In the genomic region with DNA sequence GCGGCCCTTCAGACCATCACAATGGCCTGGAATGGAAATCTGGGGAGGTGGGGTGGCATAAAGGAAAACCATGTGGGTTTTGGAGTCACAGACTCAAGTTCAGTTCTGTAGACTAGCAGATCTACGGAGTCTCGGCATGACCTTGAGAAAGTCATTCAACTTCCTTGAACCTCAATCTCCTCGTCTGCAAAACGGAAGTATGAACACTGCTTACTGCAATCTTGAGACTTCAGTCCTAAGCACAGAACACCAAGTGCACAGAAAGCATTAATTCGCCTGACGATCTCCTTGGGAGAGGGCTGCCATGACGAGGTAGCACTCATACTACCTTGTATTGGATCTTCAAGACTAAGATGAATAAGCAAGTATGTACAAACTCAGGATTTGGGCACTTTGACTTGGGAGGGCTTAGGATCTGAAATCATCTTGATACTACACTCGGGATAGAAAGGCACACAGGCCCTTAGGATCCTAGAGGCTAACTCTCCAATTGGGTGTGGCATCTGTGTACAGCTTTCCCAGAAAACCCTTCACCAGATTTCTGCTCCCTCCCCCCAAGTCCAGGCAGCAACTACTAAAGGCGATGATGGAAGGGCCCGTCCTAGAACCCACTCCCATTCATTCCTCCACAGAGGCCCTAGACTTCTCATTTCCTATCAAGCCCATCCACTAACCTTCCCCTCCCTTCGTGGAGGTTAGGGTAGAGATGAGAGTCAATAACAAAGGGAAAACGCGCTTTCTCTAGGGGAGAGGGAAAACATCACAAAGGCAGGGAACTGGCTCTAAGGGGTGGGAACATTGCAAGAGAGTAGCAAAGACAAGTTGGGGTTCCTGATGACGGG, we compare ENCODE assay signal across 9 mouse cellular contexts. TPM values are rescaled to one million over a fixed set of nuclear protein-coding genes. Genes with fewer than 3 reads are reported as not detected.
A peak's percentile ranks its signal among the peaks of the same experiment; 100 is the strongest.
DNase-seq lines count a peak whose midpoint lies in the region; ATAC-seq lines count a peak whose summit lies in the region.
"Had no signal": no experiment of that assay in that cellular context is flagged by ENCODE, and none has a peak within 500 bp of the region (broad histone marks: within the 10 kb centered on the region; RNA-seq: fewer than 3 reads in every experiment).

No protein-coding gene starts in this region.

- H3K4me1 ChIP-seq in heart, embryonic 15.5 days (replicated peaks), result peaks cover 9% of the 10 kb centered on the region
- peaks cover 45% of the 10 kb centered on the region for H3K4me1 ChIP-seq in forebrain, embryonic 16.5 days (replicated peaks; ENCODE audit: control insufficient read depth, insufficient read depth, low read length)
- H3K4me1 ChIP-seq in midbrain, embryonic 14.5 days (ENCODE audit: control insufficient read depth, insufficient read depth, low read length), result peaks cover 39% of the 10 kb centered on the region

- H3K4me2 ChIP-seq in heart, embryonic 15.5 days, result peak overlapping the region; percentile 92
- peak overlapping the region; percentile 74 for H3K4me2 ChIP-seq in forebrain, embryonic 16.5 days (ENCODE audit: low read length)
- peak overlapping the region; percentile 87 for H3K4me2 ChIP-seq in midbrain, embryonic 14.5 days (ENCODE audit: low read length)

- H3K36me3 ChIP-seq in heart, embryonic 15.5 days, result no peaks in the 10 kb centered on the region
- H3K36me3 ChIP-seq in forebrain, embryonic 16.5 days (ENCODE audit: control insufficient read depth, insufficient read depth), result no peaks in the 10 kb centered on the region
- H3K36me3 ChIP-seq in midbrain, embryonic 14.5 days (ENCODE audit: control insufficient read depth, insufficient read depth, low read length), result peaks cover 8% of the 10 kb centered on the region

- peaks cover 46% of the 10 kb centered on the region for H3K27me3 ChIP-seq in heart, embryonic 15.5 days
- no peaks in the 10 kb centered on the region for H3K27me3 ChIP-seq in forebrain, embryonic 16.5 days (replicated peaks; ENCODE audit: control insufficient read depth, insufficient read depth, low read length)
- H3K27me3 ChIP-seq in midbrain, embryonic 14.5 days (ENCODE audit: control insufficient read depth, insufficient read depth, low read length), result no peaks in the 10 kb centered on the region

- DNase-seq in heart, adult 18-20 months, result no peak
- DNase-seq in R1 (ENCODE audit: low read depth, low spot score), result peak; percentile 47
- peak; percentile 58 for DNase-seq in midbrain, embryonic 14.5 days
- no peak for DNase-seq in adrenal gland, postnatal 25 days
- DNase-seq in embryo, embryonic 11 days, result no peak
- no peak for DNase-seq in urinary bladder, adult 2 months (ENCODE audit: low spot score)

- no peak overlapping the region for H3K27ac ChIP-seq in heart, embryonic 15.5 days
- H3K27ac ChIP-seq in forebrain, embryonic 16.5 days (ENCODE audit: low read length), result peak overlapping the region; percentile 88
- H3K27ac ChIP-seq in midbrain, embryonic 14.5 days (replicated peaks; ENCODE audit: low read depth, low read length), result peak overlapping the region; percentile 95

- no peak for ATAC-seq in heart, embryonic 15.5 days (replicated peaks; ENCODE audit: insufficient number of reproducible peaks, insufficient read depth, low FRiP score, low read depth)
- no peak; the same call in 1 of the 2 replicates for ATAC-seq in forebrain, embryonic 16.5 days
- ATAC-seq in midbrain, embryonic 14.5 days (ENCODE audit: low FRiP score, low TSS enrichment), result no peak

- WGBS in heart, embryonic 15.5 days, result 70% methylated on average over 15 of the region's 15 CpGs
- 58% methylated on average over 15 of the region's 15 CpGs for WGBS in forebrain, embryonic 16.5 days
- WGBS in midbrain, embryonic 14.5 days, result 62% methylated on average over 15 of the region's 15 CpGs

- H3K9me3 ChIP-seq in heart, embryonic 15.5 days (replicated peaks), result no peaks in the 10 kb centered on the region
- H3K9me3 ChIP-seq in forebrain, embryonic 16.5 days (ENCODE audit: control insufficient read depth, low read length), result no peaks in the 10 kb centered on the region
- no peaks in the 10 kb centered on the region for H3K9me3 ChIP-seq in midbrain, embryonic 14.5 days (ENCODE audit: control insufficient read depth, low read length)

- no peak overlapping the region for H3K9ac ChIP-seq in heart, embryonic 15.5 days
- H3K9ac ChIP-seq in forebrain, embryonic 16.5 days (replicated peaks; ENCODE audit: low read depth, low read length), result peak overlapping the region; percentile 82
- H3K9ac ChIP-seq in midbrain, embryonic 14.5 days (replicated peaks; ENCODE audit: low read length), result peak overlapping the region; percentile 89

- peak overlapping the region; percentile 51 for H3K4me3 ChIP-seq in heart, embryonic 15.5 days
- peak overlapping the region; percentile 63 for H3K4me3 ChIP-seq in forebrain, embryonic 16.5 days (replicated peaks; ENCODE audit: low read length)
- H3K4me3 ChIP-seq in midbrain, embryonic 14.5 days (replicated peaks; ENCODE audit: low read depth, low read length), result peak overlapping the region; percentile 66

RNA-seq across cellular contexts. Expression of gene Kif5a, which starts 1.2 kb away (rescaled TPM):
- 0.35 and 2.3 TPM in 2 replicates for polyA plus RNA-seq in heart, embryonic 15.5 days (2015; fragmentation: Nextera tagmentation; extraction: Ambion mirVana)
- under 1 TPM; 0.41 to 0.89 TPM for total RNA-seq in heart, adult 18-20 months (2021)
- polyA plus RNA-seq in forebrain, embryonic 16.5 days (2015; fragmentation: Nextera tagmentation; extraction: Ambion mirVana), result 98.9 and 106 TPM in 2 replicates
- polyA plus RNA-seq in midbrain, embryonic 14.5 days (2014; fragmentation: Nextera tagmentation; extraction: Ambion mirVana), result 75.3 and 94.7 TPM in 2 replicates
- total RNA-seq in adrenal gland, postnatal 25 days (2021), result 8.6 and 13.1 TPM in 2 replicates
- polyA plus RNA-seq in urinary bladder, adult 2 months (2012; rRNA removed), result 5.9 and 6.6 TPM in 2 replicates
- total RNA-seq: neutrophil, adult 5-6 weeks had no signal

RNA-seq across cellular contexts. Expression of gene Dctn2, which starts 4.2 kb away (rescaled TPM):
- 127 and 152 TPM in 2 replicates for polyA plus RNA-seq in heart, embryonic 15.5 days (2015; fragmentation: Nextera tagmentation; extraction: Ambion mirVana)
- total RNA-seq in heart, adult 18-20 months (2021), result 100 to 1,000 TPM; 139 to 146 TPM
- 319 and 342 TPM in 2 replicates for polyA plus RNA-seq in forebrain, embryonic 16.5 days (2015; fragmentation: Nextera tagmentation; extraction: Ambion mirVana)
- 295 and 323 TPM in 2 replicates for polyA plus RNA-seq in midbrain, embryonic 14.5 days (2014; fragmentation: Nextera tagmentation; extraction: Ambion mirVana)
- total RNA-seq in adrenal gland, postnatal 25 days (2021), result 159 and 197 TPM in 2 replicates
- polyA plus RNA-seq in urinary bladder, adult 2 months (2012; rRNA removed), result 173 and 201 TPM in 2 replicates

RNA-seq across cellular contexts. Expression of gene Mbd6, which starts 26.9 kb away (rescaled TPM):
- 10.6 and 15.7 TPM in 2 replicates for polyA plus RNA-seq in heart, embryonic 15.5 days (2015; fragmentation: Nextera tagmentation; extraction: Ambion mirVana)
- 10 to 100 TPM; 16.7 to 20.2 TPM for total RNA-seq in heart, adult 18-20 months (2021)
- 10.2 and 15.3 TPM in 2 replicates for polyA plus RNA-seq in forebrain, embryonic 16.5 days (2015; fragmentation: Nextera tagmentation; extraction: Ambion mirVana)
- polyA plus RNA-seq in midbrain, embryonic 14.5 days (2014; fragmentation: Nextera tagmentation; extraction: Ambion mirVana), result 17.4 and 18.0 TPM in 2 replicates
- total RNA-seq in adrenal gland, postnatal 25 days (2021), result 73.2 and 73.3 TPM in 2 replicates
- 19.8 and 42.1 TPM in 2 replicates for polyA plus RNA-seq in urinary bladder, adult 2 months (2012; rRNA removed)

RNA-seq across cellular contexts. Expression of gene Mars, which starts 49.7 kb away (rescaled TPM):
- polyA plus RNA-seq in heart, embryonic 15.5 days (2015; fragmentation: Nextera tagmentation; extraction: Ambion mirVana), result 75.4 and 78.4 TPM in 2 replicates
- 10 to 100 TPM; 43.7 to 44.8 TPM for total RNA-seq in heart, adult 18-20 months (2021)
- polyA plus RNA-seq in forebrain, embryonic 16.5 days (2015; fragmentation: Nextera tagmentation; extraction: Ambion mirVana), result 127 and 135 TPM in 2 replicates
- 109 and 122 TPM in 2 replicates for polyA plus RNA-seq in midbrain, embryonic 14.5 days (2014; fragmentation: Nextera tagmentation; extraction: Ambion mirVana)
- 110 and 135 TPM in 2 replicates for total RNA-seq in adrenal gland, postnatal 25 days (2021)
- 44.7 and 47.7 TPM in 2 replicates for polyA plus RNA-seq in urinary bladder, adult 2 months (2012; rRNA removed)

RNA-seq across cellular contexts. Expression of gene Pip4k2c, which starts 50.5 kb away (rescaled TPM):
- 23.2 and 27.0 TPM in 2 replicates for polyA plus RNA-seq in heart, embryonic 15.5 days (2015; fragmentation: Nextera tagmentation; extraction: Ambion mirVana)
- total RNA-seq in heart, adult 18-20 months (2021), result 10 to 100 TPM; 30.3 to 30.8 TPM
- polyA plus RNA-seq in forebrain, embryonic 16.5 days (2015; fragmentation: Nextera tagmentation; extraction: Ambion mirVana), result 26.7 and 28.4 TPM in 2 replicates
- polyA plus RNA-seq in midbrain, embryonic 14.5 days (2014; fragmentation: Nextera tagmentation; extraction: Ambion mirVana), result 12.5 and 14.6 TPM in 2 replicates
- 38.4 and 48.8 TPM in 2 replicates for total RNA-seq in adrenal gland, postnatal 25 days (2021)
- 47.7 and 48.4 TPM in 2 replicates for polyA plus RNA-seq in urinary bladder, adult 2 months (2012; rRNA removed)

Comparison
In these comparisons a context has a peak if more than half of its experiments do, and no peak if none do; other contexts are left out.
1. DNase-seq: peak in R1 (single experiment) and midbrain, embryonic 14.5 days (single experiment); none in heart, adult 18-20 months (0 of 2), adrenal gland, postnatal 25 days (single experiment), embryo, embryonic 11 days (single experiment) and urinary bladder, adult 2 months (single experiment).
2. RNA of gene Kif5a, which starts 1.2 kb away (polyA plus RNA-seq): 98.9 to 106 TPM in forebrain, embryonic 16.5 days and 75.3 to 94.7 TPM in midbrain, embryonic 14.5 days; 5.9 to 6.6 TPM in urinary bladder, adult 2 months and 0.35 to 2.3 TPM in heart, embryonic 15.5 days; every median in the first group is over 10 times any median in the second.
3. Peak in every context shown above with its lines, with median percentiles within 50 percentile points of each other: H3K4me2 ChIP-seq and H3K4me3 ChIP-seq.